Mouse (Mus musculus) lung, adult 2 months (tissue): ENCODE results near the gene Usp32.

Experiments
- CTCF ChIP-seq: fragments of 200-500 bp; IDR thresholded peaks from 2 replicates; pipeline ENCODE4 v1.5.1; 2011; ENCODE audit warnings: mild to moderate bottlenecking, low read length, control low read depth; ENCODE audit not compliant: insufficient read depth
- POLR2A ChIP-seq: fragments of 200-500 bp; IDR thresholded peaks from 2 replicates; pipeline ENCODE4 v1.6.1; 2011; ENCODE audit warnings: low read depth, mild to moderate bottlenecking, control low read depth, low read length, borderline replicate concordance; ENCODE audit errors: extremely low read depth

- TF ChIP-seq CTCF: no peak
- no peak for TF ChIP-seq POLR2A
Measured at GRCm38 (mm10) chr11:84948114-84948513, 191.8 kb downstream of the Usp32 start.
